Mouse (Mus musculus) forebrain, embryonic 10.5 days (tissue): Measurements from ENCODE around the gene Ccdc171. TPM values are rescaled to one million over a fixed set of nuclear protein-coding genes. Genes with fewer than 3 reads are reported as not detected.
A peak's percentile ranks its signal among the peaks of the same experiment; 100 is the strongest.
"Not testable (repeated sequence)": the region's sequence is repeated elsewhere in the genome, so short reads cannot be mapped to it uniquely, and the experiment has no call there.

ENCODE experiments used
- DNase-seq: peaks from one replicate; pipeline ENCODE4 v3.0.0-alpha.2; 2017; ENCODE audit warnings: low spot score; ENCODE audit errors: extremely low spot score
- H3K27ac ChIP-seq: fragments of 300-500 bp; sonication (generic); 2 replicates; pipeline ENCODE4 v1.5.1; 2016; ENCODE audit warnings: mild to moderate bottlenecking
- H3K27me3 ChIP-seq: fragments of 300-500 bp; sonication (generic); 2 replicates; pipeline ENCODE4 v1.6.1; 2016; ENCODE audit warnings: mild to moderate bottlenecking; ENCODE audit not compliant: poor library complexity, severe bottlenecking
- H3K36me3 ChIP-seq: fragments of 300-500 bp; sonication (generic); replicated peaks from 2 replicates; pipeline ENCODE4 v1.6.1; 2016; ENCODE audit warnings: mild to moderate bottlenecking, moderate library complexity
- H3K4me1 ChIP-seq: fragments of 300-500 bp; sonication (generic); 2 replicates; pipeline ENCODE4 v1.6.1; 2016
- H3K4me3 ChIP-seq: fragments of 300-500 bp; sonication (generic); 2 replicates; pipeline ENCODE4 v1.5.1; 2016; ENCODE audit warnings: mild to moderate bottlenecking, moderate library complexity
- H3K9me3 ChIP-seq: fragments of 300-500 bp; sonication (generic); 2 replicates; pipeline ENCODE4 v1.6.1; 2016; ENCODE audit warnings: mild to moderate bottlenecking, moderate library complexity
- WGBS: fragments of 180-500 bp; shearing (Covaris S2); methylation state at CpG from one replicate; pipeline ENCODE4 v1.1.7; 2016; 5-methylcytosine and 5-hydroxymethylcytosine counted together
- polyA plus RNA-seq: library from polyadenylated mRNA; unstranded; fragments of >200 nt; fragmentation: Nextera tagmentation; extraction: Ambion mirVana; gene quantifications from 2 replicates; pipeline ENCODE4 v1.2.1, GENCODE M21; 2016

The Ccdc171 gene
- polyA plus RNA-seq, 1 experiment from 2014 or later = 7.3 TPM

- 79% methylated on average over 3 of the region's 3 CpGs for WGBS
- H3K27ac ChIP-seq = no peak overlapping the region
Observed at GRCm38 (mm10) chr4:83611111-83611510, 85.8 kb downstream of the Ccdc171 start.

GRCm38 (mm10) chr4:83623021-83623711, 97.8 kb downstream of the Ccdc171 start:
- H3K9me3 ChIP-seq, H3K36me3 ChIP-seq, H3K27me3 ChIP-seq, DNase-seq, H3K4me3 ChIP-seq, H3K27ac ChIP-seq, H3K4me1 ChIP-seq: not testable (repeated sequence)
- 28% methylated on average over 11 of the region's 13 CpGs for WGBS

More at GRCm38 (mm10) chr4:83611111-83611510, 85.8 kb downstream of the Ccdc171 start:
- no peaks in the 10 kb centered on the region for H3K9me3 ChIP-seq
- H3K4me3 ChIP-seq = no peak overlapping the region
- no peaks in the 10 kb centered on the region for H3K36me3 ChIP-seq
- no peak for DNase-seq
- no peaks in the 10 kb centered on the region for H3K27me3 ChIP-seq
- H3K4me1 ChIP-seq = no peaks in the 10 kb centered on the region

GRCm38 (mm10) chr4:83623732-83624131, 98.4 kb downstream of the Ccdc171 start:
- WGBS = 90% methylated on average over 4 of the region's 4 CpGs
- no peak for DNase-seq
- no peak overlapping the region for H3K27ac ChIP-seq
- no peaks in the 10 kb centered on the region for H3K4me1 ChIP-seq
- no peaks in the 10 kb centered on the region for H3K9me3 ChIP-seq
- H3K36me3 ChIP-seq = no peaks in the 10 kb centered on the region
- H3K4me3 ChIP-seq = no peak overlapping the region
- no peaks in the 10 kb centered on the region for H3K27me3 ChIP-seq

GRCm38 (mm10) chr4:83651453-83651852, 126.1 kb downstream of the Ccdc171 start:
- H3K27ac ChIP-seq = no peak overlapping the region
- no peak overlapping the region for H3K4me3 ChIP-seq
- DNase-seq = no peak
- peaks cover 13% of the 10 kb centered on the region for H3K4me1 ChIP-seq
- no peaks in the 10 kb centered on the region for H3K27me3 ChIP-seq
- 91% methylated on average over 4 of the region's 4 CpGs for WGBS
- no peaks in the 10 kb centered on the region for H3K36me3 ChIP-seq
- H3K9me3 ChIP-seq = no peaks in the 10 kb centered on the region

GRCm38 (mm10) chr4:83655396-83655795, 130.1 kb downstream of the Ccdc171 start:
- 32% methylated on average over 6 of the region's 6 CpGs for WGBS
- no peaks in the 10 kb centered on the region for H3K27me3 ChIP-seq
- H3K27ac ChIP-seq = no peak overlapping the region
- no peak overlapping the region for H3K4me3 ChIP-seq
- H3K9me3 ChIP-seq = no peaks in the 10 kb centered on the region
- H3K36me3 ChIP-seq = no peaks in the 10 kb centered on the region
- no peak for DNase-seq
- peaks cover 24% of the 10 kb centered on the region for H3K4me1 ChIP-seq

- peak overlapping the region; percentile 62 for H3K27ac ChIP-seq
- H3K36me3 ChIP-seq = no peaks in the 10 kb centered on the region
- H3K4me1 ChIP-seq = peaks cover 24% of the 10 kb centered on the region
- peak; percentile 36 for DNase-seq
- WGBS = 6% methylated on average over 10 of the region's 10 CpGs
- H3K27me3 ChIP-seq = no peaks in the 10 kb centered on the region
- H3K9me3 ChIP-seq = no peaks in the 10 kb centered on the region
- peak overlapping the region; percentile 24 for H3K4me3 ChIP-seq
Observed at GRCm38 (mm10) chr4:83656571-83656970, 131.2 kb downstream of the Ccdc171 start.

GRCm38 (mm10) chr4:83657021-83657420, 131.7 kb downstream of the Ccdc171 start:
- no peak for DNase-seq
- H3K9me3 ChIP-seq = no peaks in the 10 kb centered on the region
- no peaks in the 10 kb centered on the region for H3K27me3 ChIP-seq
- H3K36me3 ChIP-seq = no peaks in the 10 kb centered on the region
- 68% methylated on average over 6 of the region's 6 CpGs for WGBS
- H3K4me3 ChIP-seq = peak overlapping the region; percentile 24
- H3K4me1 ChIP-seq = peaks cover 24% of the 10 kb centered on the region
- H3K27ac ChIP-seq = peak overlapping the region; percentile 62

- WGBS = 85% methylated on average over 10 of the region's 10 CpGs
- Histone ChIP-seq H3K9me3 (no peaks in the 10 kb centered on the region), H3K36me3 (no peaks in the 10 kb centered on the region), H3K4me1 (peaks cover 24% of the 10 kb centered on the region), H3K27ac (no peak overlapping the region), H3K4me3 (no peak overlapping the region), H3K27me3 (no peaks in the 10 kb centered on the region)
- DNase-seq = no peak
Observed at GRCm38 (mm10) chr4:83658415-83658814, 133.1 kb downstream of the Ccdc171 start.

- no peak for DNase-seq
- no peaks in the 10 kb centered on the region for H3K27me3 ChIP-seq
- 81% methylated on average over 11 of the region's 11 CpGs for WGBS
- no peak overlapping the region for H3K27ac ChIP-seq
- no peak overlapping the region for H3K4me3 ChIP-seq
- no peaks in the 10 kb centered on the region for H3K9me3 ChIP-seq
- H3K4me1 ChIP-seq = peaks cover 24% of the 10 kb centered on the region
- H3K36me3 ChIP-seq = no peaks in the 10 kb centered on the region
Observed at GRCm38 (mm10) chr4:83659411-83659810, 134.1 kb downstream of the Ccdc171 start.

GRCm38 (mm10) chr4:83661519-83662271, 136.3 kb downstream of the Ccdc171 start:
- Histone ChIP-seq H3K9me3 (peaks cover 3% of the 10 kb centered on the region; the same call in 1 of the 2 replicates), H3K36me3 (0 out of 2 replicates have a peak, but pooled peaks cover 2% of the 10 kb centered on the region), H3K27me3 (no peaks in the 10 kb centered on the region), H3K4me1 (peaks cover 9% of the 10 kb centered on the region), H3K4me3 (no peak overlapping the region), H3K27ac (no peak overlapping the region)
- DNase-seq = no peak
- WGBS = 100% methylated on average over 1 of the region's 1 CpGs

- no peak overlapping the region for H3K27ac ChIP-seq
- DNase-seq = no peak
- 92% methylated on average over 4 of the region's 4 CpGs for WGBS
- no peak overlapping the region for H3K4me3 ChIP-seq
- H3K9me3 ChIP-seq = peaks cover 5% of the 10 kb centered on the region; the same call in 1 of the 2 replicates
- H3K27me3 ChIP-seq = no peaks in the 10 kb centered on the region
- H3K4me1 ChIP-seq = peaks cover 4% of the 10 kb centered on the region; the same call in 1 of the 2 replicates
- H3K36me3 ChIP-seq = 0 out of 2 replicates have a peak, but pooled peaks cover 2% of the 10 kb centered on the region
Observed at GRCm38 (mm10) chr4:83662301-83662700, 137.0 kb downstream of the Ccdc171 start.

GRCm38 (mm10) chr4:83669552-83669951, 144.2 kb downstream of the Ccdc171 start:
- H3K27ac ChIP-seq = no peak overlapping the region
- H3K9me3 ChIP-seq = peaks cover 5% of the 10 kb centered on the region; the same call in 1 of the 2 replicates
- no peak for DNase-seq
- H3K4me3 ChIP-seq = no peak overlapping the region
- H3K4me1 ChIP-seq = no peaks in the 10 kb centered on the region
- 82% methylated on average over 2 of the region's 2 CpGs for WGBS
- H3K27me3 ChIP-seq = no peaks in the 10 kb centered on the region
- 0 out of 2 replicates have a peak, but pooled peaks cover 2% of the 10 kb centered on the region for H3K36me3 ChIP-seq

GRCm38 (mm10) chr4:83675308-83675707, 150.0 kb downstream of the Ccdc171 start:
- not testable (repeated sequence) for DNase-seq, H3K27ac ChIP-seq, H3K4me3 ChIP-seq, H3K36me3 ChIP-seq, H3K9me3 ChIP-seq, H3K27me3 ChIP-seq, H3K4me1 ChIP-seq
- 96% methylated on average over 4 of the region's 4 CpGs for WGBS
